Mouse (Mus musculus) adrenal gland, adult 8-10 months (tissue): ENCODE measurements around the gene Stk11. TPM values are rescaled to one million over a fixed set of nuclear protein-coding genes. Genes with fewer than 3 reads are reported as not detected.

Experiments used
- DNase-seq: peaks from one replicate; pipeline ENCODE4 v3.0.0; 2022
- total RNA-seq, 4 experiments: library from RNA; stranded (reverse); gene quantifications; 2 replicates each; pipeline ENCODE4 v1.2.4; 2022

Stk11 gene
- total RNA-seq, 4 experiments from 2014 or later = 127 to 146 (median 143) TPM

GRCm38 (mm10) chr10:80170601-80171021 is 55.0 kb downstream of the Stk11 start:
- peak; percentile 31 for DNase-seq

- no peak for DNase-seq
Observed at GRCm38 (mm10) chr10:80171252-80171651, 55.6 kb downstream of the Stk11 start.

GRCm38 (mm10) chr10:80171760-80172526 is 56.3 kb downstream of the Stk11 start:
- peak; percentile 49 for DNase-seq

- DNase-seq = peak; percentile 88
Observed at GRCm38 (mm10) chr10:80172527-80173292, 57.1 kb downstream of the Stk11 start, which contains the start of gene 1600002K03Rik. TSS of gene 1600002K03Rik (plus strand) at chr10:80172944.

GRCm38 (mm10) chr10:80173358-80173757 is 57.8 kb downstream of the Stk11 start:
- peak; percentile 28 for DNase-seq

- DNase-seq = peak; percentile 38
Observed at GRCm38 (mm10) chr10:80173955-80174640, 58.5 kb downstream of the Stk11 start.

GRCm38 (mm10) chr10:80174705-80175104 is 59.1 kb downstream of the Stk11 start:
- peak; percentile 28 for DNase-seq

GRCm38 (mm10) chr10:80175536-80176269 is 60.1 kb downstream of the Stk11 start:
- DNase-seq = no peak

- peak; percentile 66 for DNase-seq
Observed at GRCm38 (mm10) chr10:80176270-80176834, 60.7 kb downstream of the Stk11 start.

GRCm38 (mm10) chr10:80177441-80178279 is 62.1 kb downstream of the Stk11 start:
- DNase-seq = peak; percentile 80

GRCm38 (mm10) chr10:80179068-80180051 is 63.8 kb downstream of the Stk11 start, which contains the start of gene Efna2:
TSS of gene Efna2 (plus strand) at chr10:80179482.
- peak; percentile 30 for DNase-seq

Other genes with a start within 250 kb of the Stk11 start
- gene Prtn3, start 241.3 kb upstream of the Stk11 start, total RNA-seq = under 1 TPM in 1 of 4 experiments, not detected in 3; 0.35 TPM
- gene Plppr3, start 241.2 kb upstream of the Stk11 start, total RNA-seq = 1 to 10 TPM; 1.7 to 4.3 (median 3.0) TPM
- not detected for gene Elane, start 229.6 kb upstream of the Stk11 start, total RNA-seq
- gene Cfd, start 224.9 kb upstream of the Stk11 start, total RNA-seq = 1,000 to 10,000 TPM in 2 of 4 experiments, 100 to 1,000 TPM in 2; 123 to 1,857 (median 821) TPM
- gene Med16, start 206.9 kb upstream of the Stk11 start, total RNA-seq = 10 to 100 TPM; 50.9 to 60.7 (median 57.8) TPM
- gene Gm26602, start 204.9 kb upstream of the Stk11 start, total RNA-seq = not detected
- 1 to 10 TPM; 1.1 to 5.6 (median 4.0) TPM for gene Kiss1r, start 198.8 kb upstream of the Stk11 start, total RNA-seq
- gene R3hdm4, start 194.6 kb upstream of the Stk11 start, total RNA-seq = 100 to 1,000 TPM in 3 of 4 experiments, 10 to 100 TPM in 1; 99.4 to 132 (median 112) TPM
- 1 to 10 TPM; 5.3 to 9.8 (median 7.5) TPM for gene Arid3a, start 188.8 kb upstream of the Stk11 start, total RNA-seq
- gene Wdr18, start 155.7 kb upstream of the Stk11 start, total RNA-seq = 10 to 100 TPM; 31.7 to 43.0 (median 36.6) TPM
- 1 to 10 TPM in 1 of 4 experiments, under 1 TPM in 1, not detected in 2; 0.83 to 1.4 TPM for gene Grin3b, start 145.1 kb upstream of the Stk11 start, total RNA-seq
- 100 to 1,000 TPM; 132 to 155 (median 141) TPM for gene Tmem259, start 131.5 kb upstream of the Stk11 start, total RNA-seq
- 10 to 100 TPM; 23.9 to 36.3 (median 30.0) TPM for gene Cnn2, start 127.2 kb upstream of the Stk11 start, total RNA-seq
- 10 to 100 TPM; 21.6 to 35.5 (median 27.8) TPM for gene Abca7, start 119.3 kb upstream of the Stk11 start, total RNA-seq
- gene Arhgap45, start 99.2 kb upstream of the Stk11 start, total RNA-seq = 10 to 100 TPM in 2 of 4 experiments, 1 to 10 TPM in 2; 6.4 to 10.6 (median 8.5) TPM
- gene Polr2e, start 76.0 kb upstream of the Stk11 start, total RNA-seq = 100 to 1,000 TPM in 1 of 4 experiments, 10 to 100 TPM in 3; 79.1 to 104 (median 94.4) TPM
- 100 to 1,000 TPM; 697 to 776 (median 769) TPM for gene Gpx4, start 68.6 kb upstream of the Stk11 start, total RNA-seq
- 10 to 100 TPM; 27.4 to 54.8 (median 45.1) TPM for gene Sbno2, start 10.2 kb upstream of the Stk11 start, total RNA-seq
- gene Atp5d, start 22.8 kb downstream of the Stk11 start, total RNA-seq = 100 to 1,000 TPM; 380 to 452 (median 425) TPM
- 10 to 100 TPM; 58.4 to 92.4 (median 81.9) TPM for gene Cbarp, start 25.0 kb downstream of the Stk11 start, total RNA-seq
- 100 to 1,000 TPM in 1 of 4 experiments, 10 to 100 TPM in 3; 56.4 to 145 (median 90.1) TPM for gene Midn, start 32.5 kb downstream of the Stk11 start, total RNA-seq
- 100 to 1,000 TPM in 3 of 4 experiments, 10 to 100 TPM in 1; 44.2 to 234 (median 162) TPM for gene Cirbp, start 50.2 kb downstream of the Stk11 start, total RNA-seq
- 10 to 100 TPM; 18.1 to 22.1 (median 21.7) TPM for gene 1600002K03Rik, start 57.1 kb downstream of the Stk11 start, total RNA-seq
- gene Efna2, start 63.7 kb downstream of the Stk11 start, total RNA-seq = 1 to 10 TPM; 2.4 to 5.2 (median 3.3) TPM
- 10 to 100 TPM; 26.5 to 41.6 (median 32.9) TPM for gene Mum1, start 110.6 kb downstream of the Stk11 start, total RNA-seq
- 100 to 1,000 TPM; 192 to 257 (median 232) TPM for gene Ndufs7, start 133.3 kb downstream of the Stk11 start, total RNA-seq
- gene Gamt, start 145.2 kb downstream of the Stk11 start, total RNA-seq = 100 to 1,000 TPM; 238 to 291 (median 243) TPM
- gene Dazap1, start 145.7 kb downstream of the Stk11 start, total RNA-seq = 100 to 1,000 TPM in 2 of 4 experiments, 10 to 100 TPM in 2; 72.3 to 125 (median 90.3) TPM
- gene Rps15, start 176.7 kb downstream of the Stk11 start, total RNA-seq = 1,000 to 10,000 TPM; 1,106 to 1,181 (median 1,155) TPM
- 1 to 10 TPM; 1.5 to 6.8 (median 4.3) TPM for gene Apc2, start 180.2 kb downstream of the Stk11 start, total RNA-seq
- 10 to 100 TPM; 34.7 to 40.0 (median 35.4) TPM for gene 2310011J03Rik, start 204.7 kb downstream of the Stk11 start, total RNA-seq
- 1 to 10 TPM; 3.5 to 8.2 (median 5.8) TPM for gene Pcsk4, start 213.7 kb downstream of the Stk11 start, total RNA-seq
- 1 to 10 TPM; 5.1 to 6.6 (median 5.9) TPM for gene Reep6, start 214.2 kb downstream of the Stk11 start, total RNA-seq
- 10 to 100 TPM in 2 of 4 experiments, 1 to 10 TPM in 2; 9.2 to 11.1 (median 10.3) TPM for gene Adamtsl5, start 232.6 kb downstream of the Stk11 start, total RNA-seq
- gene Plk5, start 240.7 kb downstream of the Stk11 start, total RNA-seq = 1 to 10 TPM in 1 of 4 experiments, under 1 TPM in 3; 0.21 to 1.3 (median 0.41) TPM